Mouse (Mus musculus) lung, postnatal 14 days (tissue): ENCODE measurements around the gene Cbx6.
"Not testable (repeated sequence)": the region's sequence is repeated elsewhere in the genome, so short reads cannot be mapped to it uniquely, and the experiment has no call there.

ENCODE experiments used
- DNase-seq: peaks from one replicate; pipeline ENCODE4 v3.0.0; 2021

Gene Cbx6

DNA sequence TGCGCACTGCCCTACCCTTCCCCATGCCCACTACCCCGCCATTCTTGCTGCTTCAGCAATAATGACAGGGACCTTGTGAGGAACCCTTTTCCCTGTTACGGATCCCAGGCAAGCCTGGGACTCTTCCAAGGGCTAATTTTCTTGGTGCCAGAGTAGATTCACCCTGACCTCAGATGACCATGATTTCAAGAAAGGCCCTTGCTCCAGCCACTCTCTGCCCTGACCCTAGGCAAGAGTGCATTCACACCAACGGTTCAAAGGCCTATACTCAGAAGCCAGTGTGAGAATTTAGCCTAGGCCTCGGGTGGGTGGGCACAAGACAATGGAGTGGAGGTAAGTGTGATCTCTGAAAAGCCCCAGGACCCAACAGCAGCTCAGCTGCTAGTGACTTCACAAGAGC lies 5.1 kb downstream of the Cbx6 start:
- no peak for DNase-seq

DNA sequence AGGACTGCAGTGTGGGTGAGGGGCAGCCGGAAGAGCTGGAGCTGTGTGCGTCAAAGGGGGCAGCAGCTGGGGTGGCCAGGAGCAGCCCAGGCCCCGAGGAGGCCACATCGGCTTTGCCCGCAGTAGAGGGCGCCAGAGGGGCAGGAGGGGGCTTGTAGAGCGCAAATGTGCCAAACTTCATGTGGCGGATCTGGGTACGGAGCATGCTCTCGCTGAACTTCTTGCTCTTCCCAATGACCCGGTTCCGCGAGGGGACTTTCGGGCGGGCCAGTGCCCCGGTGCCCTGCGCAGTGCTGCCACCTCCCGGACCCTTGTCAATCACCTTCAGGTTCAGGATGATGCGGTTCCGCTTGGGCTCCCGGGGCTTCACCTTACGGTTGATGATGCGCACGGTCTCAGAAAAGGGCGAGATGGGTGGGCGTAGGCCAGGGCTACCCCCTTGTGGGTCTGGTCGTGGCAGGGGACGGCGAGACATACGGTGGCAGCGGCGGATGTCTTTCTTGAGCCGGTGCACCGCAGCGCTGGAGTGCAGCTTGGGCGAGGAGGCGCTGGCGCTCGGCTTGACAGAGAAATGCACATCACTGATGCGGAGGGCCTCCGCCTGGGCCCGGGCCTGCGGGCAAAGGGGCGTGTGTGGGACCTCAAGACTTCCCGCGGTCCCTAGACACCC lies 6.0 kb downstream of the Cbx6 start:
- no peak for DNase-seq

DNA sequence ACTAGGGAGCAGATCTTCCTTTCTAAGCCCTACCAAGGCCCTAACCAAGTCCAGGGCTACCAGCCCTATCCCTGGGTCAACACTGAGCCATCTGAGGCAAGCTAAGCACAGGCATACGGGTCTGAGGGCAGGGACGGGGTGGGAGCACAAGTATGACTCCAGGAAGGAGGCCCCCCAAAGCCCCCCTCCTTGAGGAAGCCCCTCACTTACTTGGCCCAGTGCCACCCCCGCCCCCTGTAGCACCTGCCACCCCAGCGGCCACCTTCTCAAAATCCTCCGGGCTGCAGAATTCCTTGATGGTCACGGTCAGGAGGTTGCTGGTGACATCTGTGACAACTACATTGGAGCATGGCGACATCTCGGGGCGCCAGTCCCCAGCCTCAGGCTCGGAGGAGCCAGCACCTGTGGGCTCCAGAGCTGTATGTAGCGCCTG lies 6.7 kb downstream of the Cbx6 start:
- DNase-seq = no peak

DNA sequence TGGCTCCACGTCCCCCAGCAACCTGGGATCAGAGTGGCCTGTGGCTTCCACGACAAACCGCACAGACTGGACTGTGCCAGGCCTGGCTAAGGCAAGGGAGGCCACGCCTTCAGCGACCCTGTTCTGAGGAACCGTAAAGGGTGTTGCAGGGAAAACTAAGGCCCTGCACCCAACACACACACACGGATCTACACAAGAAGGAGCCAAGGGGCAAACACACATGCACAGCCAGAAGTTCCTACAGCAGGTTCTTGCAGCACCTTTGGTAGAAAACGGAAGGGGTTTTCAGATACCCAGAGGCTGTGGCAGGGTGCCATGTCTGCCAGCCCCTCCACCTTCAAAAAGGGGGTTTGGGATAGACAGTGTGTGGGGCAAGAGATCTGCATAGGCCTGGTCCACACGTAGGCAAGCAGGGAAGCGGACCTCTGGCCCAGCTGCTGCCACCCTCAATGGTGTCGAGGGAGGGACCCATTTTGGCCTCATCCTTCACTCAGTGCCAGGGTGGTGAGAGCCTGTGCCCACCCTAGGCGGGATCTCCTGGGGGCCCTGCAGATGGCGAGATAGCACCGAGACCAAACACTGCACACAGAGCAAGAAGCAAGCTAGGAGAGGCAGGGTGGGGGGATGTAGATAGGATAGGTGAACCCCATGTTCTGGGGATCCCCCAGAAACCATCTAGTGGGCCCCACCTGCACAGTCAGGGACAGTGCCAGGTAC lies 7.3 kb downstream of the Cbx6 start:
- DNase-seq = no peak

DNA sequence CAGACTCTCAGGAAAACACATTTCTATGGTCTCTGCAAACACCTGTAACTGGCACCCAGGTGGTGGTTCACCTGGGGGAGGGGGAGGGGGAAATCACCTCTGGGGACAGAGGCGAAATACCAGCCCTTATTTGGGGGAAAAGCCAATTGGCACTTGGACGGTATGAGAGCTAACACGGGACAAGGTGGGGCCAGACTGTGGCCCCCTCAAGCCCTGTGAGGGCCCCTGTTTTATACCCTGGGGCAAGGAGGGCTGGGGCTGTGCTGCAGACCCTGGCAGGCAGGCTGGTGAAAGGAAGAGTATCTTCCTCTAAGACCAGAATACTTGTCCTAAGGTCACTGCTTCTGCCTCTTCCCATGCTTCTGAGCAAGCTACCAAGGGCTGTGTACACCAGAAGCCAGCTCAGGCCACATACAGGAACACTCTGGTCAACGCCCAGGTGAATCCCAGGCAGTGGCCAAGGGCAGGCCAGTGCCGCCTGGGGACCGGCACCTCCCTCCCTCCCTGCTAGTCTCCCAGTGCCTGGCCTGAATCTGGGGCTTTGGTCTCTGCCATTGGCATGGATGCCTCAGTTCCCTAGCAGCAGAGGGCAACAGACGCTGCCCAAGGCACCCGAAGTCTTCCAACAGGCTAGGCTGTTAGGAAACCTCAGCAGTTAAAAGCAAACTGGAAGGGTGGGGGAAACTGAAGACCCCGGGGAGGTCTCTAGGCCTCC lies 8.1 kb downstream of the Cbx6 start:
- no peak for DNase-seq

DNA sequence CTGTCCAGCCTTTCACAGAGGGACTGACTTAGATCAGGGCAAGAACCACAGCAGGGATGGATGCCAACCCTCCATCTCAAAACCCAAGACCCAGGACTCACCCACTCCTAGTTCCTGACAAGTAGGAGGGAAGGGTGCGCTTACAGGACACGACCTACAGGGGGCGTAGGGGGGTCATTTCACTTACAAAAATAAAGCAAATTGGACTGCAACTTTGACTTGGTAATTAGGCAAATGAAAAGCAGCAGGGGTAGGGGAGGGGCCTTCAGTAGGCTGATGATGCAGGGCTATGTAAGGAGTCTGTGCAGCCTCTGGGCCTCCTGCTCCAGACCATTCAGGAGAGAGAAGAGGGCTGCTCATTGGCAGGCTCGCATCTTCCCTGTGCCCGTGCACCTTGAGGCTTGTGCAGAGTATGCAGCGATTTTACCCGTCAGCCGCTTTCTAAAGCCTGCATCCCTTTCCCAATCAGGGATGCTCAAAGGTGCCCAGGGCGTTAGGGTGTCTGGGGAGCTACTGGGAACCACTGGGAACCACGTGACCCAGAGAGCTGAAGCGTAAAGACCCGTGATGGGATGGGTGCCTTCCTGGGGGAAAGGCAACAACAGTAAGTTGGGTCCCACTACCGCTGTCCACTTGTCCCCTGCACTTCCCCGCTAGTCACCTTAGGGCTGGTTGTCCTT lies 9.2 kb downstream of the Cbx6 start:
- DNase-seq = no peak

DNA sequence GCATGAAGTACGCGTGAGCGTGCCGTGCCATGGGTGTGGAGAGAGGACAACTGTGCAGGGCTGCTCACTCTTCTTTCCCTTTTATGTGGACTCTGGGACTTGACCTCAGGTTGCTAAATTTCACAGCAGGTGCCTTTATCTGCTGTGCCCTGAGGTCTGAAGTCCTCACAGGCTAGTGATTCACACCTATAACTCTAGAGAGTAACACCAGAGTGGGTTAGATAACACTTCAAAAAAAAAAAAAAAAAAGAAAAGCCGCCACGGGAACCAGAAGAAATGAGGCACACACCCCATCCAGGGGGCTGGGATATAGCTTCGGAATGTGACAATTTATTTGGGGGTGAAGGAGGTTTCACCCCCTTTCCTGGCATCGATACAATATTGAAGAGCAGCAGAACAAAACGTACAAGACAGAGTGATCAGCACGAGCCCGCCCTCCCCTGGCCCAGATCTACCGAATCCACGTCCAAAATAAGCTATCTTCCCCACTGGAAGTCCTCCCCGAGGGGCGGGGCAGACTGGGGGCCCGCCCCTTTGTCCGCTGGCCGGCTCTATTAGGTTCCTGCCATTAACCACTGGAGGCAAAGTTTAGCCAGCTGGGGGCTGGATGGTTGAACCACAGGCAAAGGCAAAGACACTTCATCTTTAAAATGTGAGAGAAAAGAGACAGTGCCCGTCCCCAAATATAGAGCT lies 10.8 kb downstream of the Cbx6 start:
- peak; percentile 63 for DNase-seq

GRCm38 (mm10) chr15:79822265-79823199 lies 12.0 kb downstream of the Cbx6 start:
- DNase-seq = no peak

GRCm38 (mm10) chr15:79818325-79818724 lies 16.2 kb downstream of the Cbx6 start:
- no peak for DNase-seq

- DNase-seq = no peak
These were observed 20.7 kb downstream of the Cbx6 start for GRCm38 (mm10) chr15:79813666-79814258.

DNA sequence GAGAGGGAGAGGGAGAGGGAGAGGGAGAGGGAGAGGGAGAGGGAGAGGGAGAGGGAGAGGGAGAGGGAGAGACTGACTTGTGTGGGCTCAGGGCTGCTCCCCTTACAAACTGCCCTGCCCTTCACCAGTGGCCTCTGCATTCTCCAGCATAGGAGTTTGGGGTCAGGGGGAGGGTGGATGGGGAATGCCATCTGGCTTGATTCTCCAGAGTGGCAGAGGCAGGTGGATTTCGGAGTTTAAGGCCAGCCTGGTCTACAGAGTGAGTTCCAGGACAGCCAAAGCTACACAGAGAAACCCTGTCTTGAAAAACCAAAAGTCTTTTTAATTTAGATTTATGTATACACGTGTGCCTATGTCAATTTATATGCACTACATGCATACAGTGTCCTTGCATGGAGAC lies 21.6 kb downstream of the Cbx6 start:
- DNase-seq = not testable (repeated sequence)

DNA sequence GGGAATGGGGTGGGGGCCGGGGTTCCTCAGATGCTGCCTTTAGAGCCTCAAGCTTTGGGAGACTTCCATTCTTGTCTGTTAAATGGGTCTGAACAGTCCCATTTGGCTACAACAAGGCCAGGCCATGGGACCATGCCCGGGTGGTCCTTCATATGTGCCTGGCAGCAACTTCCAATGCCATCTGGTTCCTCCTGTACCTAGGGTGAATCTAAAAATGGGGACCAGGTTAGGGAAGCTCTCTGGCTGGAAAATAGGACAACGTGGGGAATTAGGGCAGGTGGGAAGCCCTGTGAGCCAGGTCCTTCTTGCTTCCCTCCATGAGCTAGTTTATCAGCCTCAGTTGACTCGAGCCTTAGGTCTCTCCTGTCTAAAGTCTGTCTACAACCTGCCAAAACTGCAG lies 23.5 kb downstream of the Cbx6 start:
- DNase-seq = no peak

- no peak for DNase-seq
These were observed 24.4 kb downstream of the Cbx6 start for GRCm38 (mm10) chr15:79810061-79810460.

- no peak for DNase-seq
These were observed 25.8 kb downstream of the Cbx6 start for GRCm38 (mm10) chr15:79808658-79809057.

DNA sequence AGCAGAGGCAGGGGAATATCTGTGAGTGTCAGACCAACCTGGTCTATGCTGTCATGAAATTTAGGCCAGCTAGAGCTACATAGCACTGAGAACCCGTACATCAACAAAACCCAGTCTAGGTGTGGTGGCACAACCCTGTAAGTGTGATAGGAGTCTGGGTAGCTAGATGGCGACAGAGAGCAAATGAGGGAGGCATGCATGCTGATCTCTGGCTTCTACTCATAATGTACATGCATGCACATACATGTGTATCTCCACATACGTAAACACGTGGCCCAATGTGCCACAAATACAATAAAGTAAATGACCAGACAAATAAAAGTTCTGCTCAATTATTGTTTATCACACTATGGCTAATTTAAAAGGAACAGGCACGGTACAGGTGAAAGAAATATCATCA lies 26.4 kb downstream of the Cbx6 start:
- DNase-seq = peak; percentile 61

DNA sequence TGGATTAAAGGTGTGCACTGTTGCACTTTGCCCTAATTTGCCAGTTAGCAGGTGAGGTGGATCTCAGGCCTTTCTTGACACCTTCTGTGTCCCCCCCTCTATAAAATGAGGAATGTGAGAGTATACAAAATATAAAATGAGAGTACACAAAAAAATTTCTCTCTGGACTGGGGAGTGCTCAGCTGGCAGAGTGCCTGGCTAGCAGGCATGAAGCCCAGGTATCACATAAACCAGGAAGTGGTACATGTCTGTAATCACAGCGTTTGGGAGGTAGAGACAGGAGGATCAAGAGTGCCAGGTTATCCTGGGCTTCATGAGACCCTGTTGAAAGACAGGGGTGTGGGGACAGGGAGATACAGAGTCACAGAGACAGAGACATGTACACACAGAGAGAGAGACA lies 27.4 kb downstream of the Cbx6 start:
- DNase-seq = no peak

DNA sequence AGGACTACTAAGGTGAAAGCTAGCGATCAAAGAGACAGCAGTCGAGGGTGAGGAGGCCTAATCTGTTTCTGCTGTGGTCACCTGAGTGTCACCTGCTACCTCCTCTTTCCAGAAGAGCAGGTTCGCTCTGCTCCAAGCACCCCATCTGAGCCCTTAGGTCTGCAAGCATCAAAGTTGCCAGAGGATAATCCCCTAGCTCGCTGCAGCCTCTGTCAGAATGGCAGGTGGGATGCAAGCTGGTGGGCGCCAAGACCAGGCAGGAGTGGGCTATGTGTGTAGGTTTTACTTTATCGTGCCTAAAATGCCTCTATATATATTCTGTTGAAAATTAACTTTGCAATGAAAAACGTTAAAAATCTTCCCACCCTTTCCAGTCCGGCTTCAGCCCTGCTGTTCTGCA lies 29.2 kb downstream of the Cbx6 start:
- DNase-seq = no peak

- peak; percentile 43 for DNase-seq
These were observed 30.0 kb downstream of the Cbx6 start, which contains the start of gene Nptxr for GRCm38 (mm10) chr15:79804352-79805071. Gene Nptxr (minus strand): TSS chr15:79804766.

DNA sequence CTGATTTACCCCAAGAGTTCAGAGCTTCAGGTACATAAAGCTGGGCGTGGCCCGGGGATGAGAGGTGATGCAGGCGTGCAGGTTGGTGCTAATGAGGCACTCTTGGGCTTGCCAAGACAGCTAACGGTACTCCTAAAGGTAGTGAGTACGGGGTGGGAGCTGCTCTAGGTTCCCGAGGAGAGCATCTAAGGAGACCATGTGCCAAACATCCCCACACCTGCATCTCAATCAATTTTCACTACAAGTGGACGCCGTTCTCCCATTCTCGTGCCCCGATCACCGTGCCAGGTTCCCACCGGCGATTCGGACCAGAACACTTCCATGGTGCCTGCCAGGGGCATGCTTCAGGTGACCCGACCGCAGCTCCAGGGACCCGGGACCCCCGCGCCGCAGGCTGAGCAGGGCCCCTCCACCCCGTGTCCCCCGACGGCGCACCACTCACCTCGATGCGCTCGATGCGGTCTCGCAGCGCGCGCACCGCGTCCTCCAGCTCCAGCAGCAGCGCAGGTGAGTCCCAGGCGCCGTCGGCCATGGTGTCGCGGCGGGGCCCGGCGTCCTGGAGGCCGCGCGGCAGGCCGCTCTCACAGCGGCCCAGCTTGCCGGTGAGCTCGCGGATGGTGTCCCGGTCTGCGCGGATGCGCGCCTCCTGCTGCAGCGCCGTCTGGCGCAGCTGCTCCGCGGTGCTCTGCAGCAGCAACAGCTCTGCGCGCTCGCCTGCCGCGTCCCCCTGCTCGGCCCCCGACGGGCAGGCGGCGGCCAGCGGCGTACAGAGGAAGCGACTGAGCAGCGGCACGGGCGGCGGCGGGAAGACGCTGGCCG lies 30.7 kb downstream of the Cbx6 start:
- DNase-seq = no peak

GRCm38 (mm10) chr15:79802304-79802703 lies 32.2 kb downstream of the Cbx6 start:
- DNase-seq = no peak
